Mouse (Mus musculus) macrophage (primary cell): ENCODE results near the gene Nmnat1. TPM values are rescaled to one million over a fixed set of nuclear protein-coding genes. Genes with fewer than 3 reads are reported as not detected.
A peak's percentile ranks its signal among the peaks of the same experiment; 100 is the strongest.
"Not testable (repeated sequence)": the region's sequence is repeated elsewhere in the genome, so short reads cannot be mapped to it uniquely, and the experiment has no call there.

Experiments
- H3K27ac ChIP-seq: fragments of 350-480 bp; formaldehyde crosslinking; 2 replicates; pipeline ENCODE4 v1.9.0; 2021
- H3K36me3 ChIP-seq: fragments of 350-480 bp; formaldehyde crosslinking; 2 replicates; pipeline ENCODE4 v1.9.0; 2021; ENCODE audit errors: inconsistent target
- H3K4me3 ChIP-seq: fragments of 350-480 bp; formaldehyde crosslinking; 2 replicates; pipeline ENCODE4 v1.9.0; 2021; ENCODE audit errors: inconsistent target
- H3K79me2 ChIP-seq: fragments of 350-480 bp; formaldehyde crosslinking; 2 replicates; pipeline ENCODE4 v1.9.0; 2021; ENCODE audit errors: inconsistent target
- WGBS: methylation state at CpG from one replicate; pipeline ENCODE4 v1.1.7; 2026; ENCODE audit warnings: inconsistent platforms; ENCODE audit not compliant: missing documents; 5-methylcytosine and 5-hydroxymethylcytosine counted together
- polyA plus RNA-seq: library from polyadenylated mRNA; stranded (reverse); fragments of 250-400 nt; gene quantifications from 3 replicates; pipeline ENCODE4 v1.2.4, GENCODE M21; 2018; ENCODE audit warnings: inconsistent platforms

Gene Nmnat1
- polyA plus RNA-seq, 1 experiment from 2014 or later, result 9.7 TPM

GRCm38 (mm10) chr4:149444964-149445701 lies 39.9 kb downstream of the Nmnat1 start:
- Histone ChIP-seq H3K79me2 (no peaks in the 10 kb centered on the region), H3K4me3 (peak overlapping the region; percentile 19; the same call in 1 of the 2 replicates), H3K27ac (peak overlapping the region; percentile 41), H3K36me3 (no peaks in the 10 kb centered on the region)
- 2% methylated on average over 36 of the region's 36 CpGs for WGBS

GRCm38 (mm10) chr4:149444465-149444864 lies 40.5 kb downstream of the Nmnat1 start:
- Histone ChIP-seq H3K36me3 (no peaks in the 10 kb centered on the region), H3K4me3 (no peak overlapping the region), H3K79me2 (no peaks in the 10 kb centered on the region), H3K27ac (no peak overlapping the region)
- whole genome bisulfite sequencing, result 100% methylated on average over 1 of the region's 1 CpGs

GRCm38 (mm10) chr4:149442436-149442835 lies 42.6 kb downstream of the Nmnat1 start:
- Histone ChIP-seq H3K79me2 (no peaks in the 10 kb centered on the region), H3K36me3 (no peaks in the 10 kb centered on the region), H3K27ac (no peak overlapping the region), H3K4me3 (no peak overlapping the region)
- 97% methylated on average over 3 of the region's 3 CpGs for WGBS

GRCm38 (mm10) chr4:149440576-149440975 lies 44.4 kb downstream of the Nmnat1 start:
- whole genome bisulfite sequencing, result 83% methylated on average over 7 of the region's 8 CpGs
- Histone ChIP-seq H3K4me3 (no peak overlapping the region), H3K27ac (no peak overlapping the region), H3K36me3 (no peaks in the 10 kb centered on the region), H3K79me2 (no peaks in the 10 kb centered on the region)

GRCm38 (mm10) chr4:149431887-149432286 lies 53.1 kb downstream of the Nmnat1 start:
- H3K4me3 ChIP-seq, H3K79me2 ChIP-seq, H3K27ac ChIP-seq, H3K36me3 ChIP-seq: not testable (repeated sequence)
- WGBS, result 92% methylated on average over 1 of the region's 1 CpGs

GRCm38 (mm10) chr4:149429592-149429991 lies 55.4 kb downstream of the Nmnat1 start:
- 97% methylated on average over 5 of the region's 5 CpGs for WGBS
- H3K36me3 ChIP-seq, result no peaks in the 10 kb centered on the region
- H3K27ac ChIP-seq, result no peak overlapping the region
- no peak overlapping the region for H3K4me3 ChIP-seq
- peaks cover 14% of the 10 kb centered on the region for H3K79me2 ChIP-seq

GRCm38 (mm10) chr4:149426325-149427199 lies 58.4 kb downstream of the Nmnat1 start, which contains the start of gene Ube4b:
TSS of gene Ube4b (minus strand) at chr4:149426749.
- 2% methylated on average over 48 of the region's 50 CpGs for WGBS
- Histone ChIP-seq H3K36me3 (no peaks in the 10 kb centered on the region), H3K27ac (peak within 1 kb of the TSS; percentile 57), H3K79me2 (peaks cover 44% of the 10 kb centered on the region), H3K4me3 (peak within 1 kb of the TSS; percentile 78)

- H3K4me3 ChIP-seq, result peak overlapping the region; percentile 78
- H3K36me3 ChIP-seq, result no peaks in the 10 kb centered on the region
- 1% methylated on average over 35 of the region's 35 CpGs for WGBS
- H3K79me2 ChIP-seq, result peaks cover 51% of the 10 kb centered on the region
- H3K27ac ChIP-seq, result peak overlapping the region; percentile 57
Measured at GRCm38 (mm10) chr4:149425801-149426292, 59.2 kb downstream of the Nmnat1 start.

- Histone ChIP-seq H3K4me3 (peak overlapping the region; percentile 78), H3K27ac (no peak overlapping the region), H3K36me3 (no peaks in the 10 kb centered on the region), H3K79me2 (peaks cover 62% of the 10 kb centered on the region)
- 34% methylated on average over 9 of the region's 9 CpGs for WGBS
Measured at GRCm38 (mm10) chr4:149424755-149425154, 60.2 kb downstream of the Nmnat1 start.

- 94% methylated on average over 5 of the region's 5 CpGs for WGBS
- Histone ChIP-seq H3K79me2 (peaks cover 100% of the 10 kb centered on the region), H3K27ac (no peak overlapping the region), H3K36me3 (no peaks in the 10 kb centered on the region), H3K4me3 (no peak overlapping the region)
Measured at GRCm38 (mm10) chr4:149417854-149418365, 67.1 kb downstream of the Nmnat1 start.

Other genes with a start within 250 kb of the Nmnat1 start
- 23.6 to 34.5 TPM (median 26.9 TPM) in 3 replicates for gene Kif1b, start 177.5 kb downstream of the Nmnat1 start, polyA plus RNA-seq
- 39.6 to 66.9 TPM (median 45.8 TPM) in 3 replicates for gene Ube4b, start 58.5 kb downstream of the Nmnat1 start, polyA plus RNA-seq
- gene Rbp7, start 30.2 kb downstream of the Nmnat1 start, polyA plus RNA-seq, result not detected in 3 replicates
- gene Tmem274, start 7.8 kb downstream of the Nmnat1 start, polyA plus RNA-seq, result not detected in 3 replicates
- 14.7 to 24.7 TPM (median 16.3 TPM) in 3 replicates for gene Lzic, start within 50 bp of the Nmnat1 start, polyA plus RNA-seq
- gene Ctnnbip1, start 33.0 kb upstream of the Nmnat1 start, polyA plus RNA-seq, result 5.3 to 13.7 TPM (median 7.0 TPM) in 3 replicates
- gene Clstn1, start 101.3 kb upstream of the Nmnat1 start, polyA plus RNA-seq, result 4.0 to 15.2 TPM (median 13.8 TPM) in 3 replicates
- gene Pik3cd, start 217.4 kb upstream of the Nmnat1 start, polyA plus RNA-seq, result 29.6 to 68.1 TPM (median 37.0 TPM) in 3 replicates